Mouse (Mus musculus): ENCODE measurements at regions not wholly inside any gene's neighbourhood (a gene's known extent, or its start where the extent isn't known, plus 50 kb on each side); places are given as distances from the start of the nearest gene placed in this dataset.
"Not testable (repeated sequence)": the region's sequence is repeated elsewhere in the genome, so short reads cannot be mapped to it uniquely, and the experiment has no call there.

DNA sequence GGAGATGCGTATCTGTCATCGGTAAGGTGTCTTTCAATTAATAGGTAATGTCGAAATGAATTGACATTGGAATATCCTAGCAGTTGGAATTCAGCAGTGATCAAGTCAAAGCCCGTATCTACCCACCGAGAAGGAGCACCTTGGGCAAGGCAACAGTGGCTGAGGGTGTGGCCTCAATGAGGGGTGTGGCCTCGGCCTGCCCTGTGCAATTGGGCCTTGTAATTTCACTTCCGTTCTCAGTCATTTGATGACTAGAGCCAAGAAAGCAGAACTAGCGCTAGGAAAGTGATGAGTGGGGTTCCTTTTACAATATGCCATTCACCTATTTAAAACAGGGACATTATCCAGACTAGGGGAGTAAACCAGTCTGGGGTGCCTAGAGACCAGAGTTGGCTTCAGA lies 77.6 kb downstream of the Elovl4 start:
- no peak for DNase-seq

DNA sequence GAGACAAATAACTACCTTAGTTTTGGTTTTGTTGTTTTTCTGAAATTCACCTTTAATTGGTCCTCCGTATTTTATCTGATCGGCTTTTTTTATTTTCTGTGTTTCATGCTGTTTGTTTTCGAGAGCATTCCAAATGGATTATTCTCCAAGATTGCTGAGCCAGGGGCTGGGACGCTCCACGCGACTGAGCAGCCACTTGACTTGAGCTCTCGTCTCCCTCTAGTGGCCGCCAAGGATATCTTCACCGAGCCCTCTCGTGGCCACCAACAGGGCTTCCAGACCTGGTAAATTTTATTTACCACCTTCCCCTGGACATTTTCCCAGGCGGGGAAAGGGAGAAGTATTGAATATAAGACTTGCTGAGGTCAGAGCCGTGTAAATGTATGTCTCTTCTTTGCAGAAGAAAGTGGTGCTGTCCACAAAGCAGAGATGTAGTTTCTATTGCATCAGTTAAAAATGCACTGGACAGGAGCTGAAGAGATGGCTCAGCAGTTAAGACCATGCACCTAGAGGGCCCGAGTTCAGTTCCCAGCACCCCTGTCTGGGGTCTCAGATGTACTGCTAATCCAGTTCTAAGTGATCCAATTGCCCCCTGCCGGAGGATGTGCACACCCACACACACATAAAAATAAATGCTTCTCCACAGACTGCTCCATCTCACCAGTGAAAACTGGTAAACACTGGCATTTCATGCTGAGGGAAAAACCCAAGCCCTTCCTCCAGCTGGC lies 78.5 kb downstream of the Elovl4 start:
- DNase-seq: peak; percentile 63

DNA sequence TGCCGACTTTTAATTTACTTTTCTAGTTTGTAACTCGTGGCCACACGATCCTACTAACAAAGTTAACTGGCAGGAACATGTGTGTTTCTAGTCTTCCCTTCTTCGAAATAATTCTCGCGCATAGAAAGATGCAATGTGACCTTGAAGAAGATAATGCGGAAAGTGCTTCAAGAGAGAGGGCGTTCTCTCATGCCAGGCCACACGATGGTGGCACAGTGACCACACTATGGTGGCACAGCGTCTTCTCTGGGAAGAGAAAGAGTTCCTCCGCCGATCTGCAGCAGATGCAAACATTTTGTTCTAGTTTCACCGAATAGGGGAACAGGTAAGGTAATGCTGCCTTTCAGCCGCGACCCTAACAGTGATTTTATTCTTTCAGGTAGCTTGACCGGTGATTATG lies 79.1 kb downstream of the Elovl4 start:
- no peak for DNase-seq

DNA sequence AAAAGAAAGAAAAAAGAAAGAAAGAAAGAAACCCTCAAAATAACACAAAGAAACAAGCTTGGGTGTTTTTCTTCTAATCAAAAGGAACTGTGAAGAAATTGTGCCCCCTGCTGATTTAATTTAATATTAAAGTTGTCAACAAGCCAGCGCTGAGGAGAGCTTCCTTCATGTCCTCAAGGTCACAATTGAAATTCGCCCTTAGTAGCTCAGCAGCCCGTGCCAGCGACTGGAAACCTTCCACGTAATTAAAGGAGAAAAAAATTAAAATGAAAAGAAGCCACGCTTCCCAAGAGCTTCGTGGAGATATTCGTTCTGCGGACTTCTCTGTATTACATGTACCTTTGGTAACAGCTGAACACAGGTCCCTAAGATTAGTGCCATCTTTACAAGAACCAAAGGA lies 80.0 kb downstream of the Elovl4 start:
- no peak for DNase-seq

DNA sequence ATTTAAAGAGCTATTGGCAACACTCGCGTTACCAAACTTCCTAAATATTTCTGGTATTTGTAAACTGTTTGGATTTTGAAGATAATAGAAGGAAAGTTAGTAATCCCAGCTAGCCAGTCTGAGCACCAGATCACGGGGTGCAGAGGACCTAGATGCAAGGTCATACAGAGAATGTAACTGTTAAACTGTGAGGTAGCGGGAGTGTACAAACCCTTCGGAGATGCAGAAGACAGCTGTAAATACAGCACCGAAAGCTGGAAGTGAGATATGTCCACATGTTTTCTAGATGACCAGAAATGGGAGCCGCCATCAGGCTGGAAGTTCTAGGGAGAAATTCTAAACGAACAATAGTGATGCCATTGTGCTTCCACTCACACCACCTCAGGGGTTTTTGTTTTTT lies 80.5 kb downstream of the Elovl4 start:
- no peak for DNase-seq

DNA sequence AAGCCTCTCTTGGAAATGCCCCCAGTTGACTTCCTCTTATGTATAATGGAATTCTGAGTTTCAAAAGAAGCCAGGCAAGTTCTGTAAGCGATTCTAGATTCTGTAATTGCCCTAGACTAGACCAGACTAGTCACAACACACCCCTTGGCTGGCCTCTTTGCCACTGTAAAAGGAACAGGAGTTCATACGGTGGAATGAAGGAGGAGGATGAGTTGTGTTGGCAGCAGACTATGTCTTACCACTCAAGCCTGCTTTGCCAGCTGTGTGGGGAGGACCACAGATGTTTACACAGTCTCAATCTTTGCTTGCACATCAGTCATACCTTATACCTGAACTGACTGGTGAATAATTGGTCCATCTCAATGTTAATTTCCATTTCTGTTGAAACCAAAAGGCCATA lies 85.1 kb downstream of the Elovl4 start:
- DNase-seq: no peak

DNA sequence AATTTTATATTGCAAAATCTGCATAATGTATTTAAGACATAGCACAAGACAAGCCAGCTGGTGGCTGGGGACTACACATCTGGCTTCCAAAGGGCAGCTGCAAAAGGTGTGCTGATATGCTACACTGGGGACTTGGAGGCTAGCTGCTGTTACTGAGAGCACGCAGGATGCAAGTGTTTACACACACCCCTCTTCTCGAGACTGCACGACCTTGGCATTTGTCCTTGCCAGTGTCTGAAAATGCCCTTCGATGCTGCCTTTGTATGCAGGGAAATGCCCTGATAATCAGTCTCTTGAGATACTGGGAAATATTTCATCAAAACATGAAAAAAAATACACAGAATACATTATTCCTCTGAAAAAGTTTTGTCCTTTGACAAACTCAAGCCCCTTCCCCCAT lies 86.3 kb downstream of the Elovl4 start:
- DNase-seq: no peak

DNA sequence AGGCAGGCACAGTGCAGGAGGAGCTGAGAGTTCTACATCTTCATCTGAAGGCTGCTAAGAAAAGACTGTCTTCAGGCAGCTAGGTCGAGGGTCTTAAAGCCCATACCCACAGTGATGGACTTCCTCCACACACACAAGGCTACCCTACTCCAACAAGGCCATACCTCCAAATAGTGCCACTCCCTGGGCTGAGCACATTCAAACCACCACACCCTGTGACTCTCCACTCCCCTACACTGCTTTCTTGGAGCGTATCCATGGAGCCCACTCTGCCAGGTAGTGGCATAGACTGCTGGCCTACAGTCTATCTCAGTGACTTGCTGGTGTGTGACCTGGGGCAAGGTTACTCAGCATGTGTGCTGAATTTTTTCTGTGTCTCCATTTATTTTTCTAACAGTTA lies 88.0 kb downstream of the Elovl4 start:
- not testable (repeated sequence) for DNase-seq

DNA sequence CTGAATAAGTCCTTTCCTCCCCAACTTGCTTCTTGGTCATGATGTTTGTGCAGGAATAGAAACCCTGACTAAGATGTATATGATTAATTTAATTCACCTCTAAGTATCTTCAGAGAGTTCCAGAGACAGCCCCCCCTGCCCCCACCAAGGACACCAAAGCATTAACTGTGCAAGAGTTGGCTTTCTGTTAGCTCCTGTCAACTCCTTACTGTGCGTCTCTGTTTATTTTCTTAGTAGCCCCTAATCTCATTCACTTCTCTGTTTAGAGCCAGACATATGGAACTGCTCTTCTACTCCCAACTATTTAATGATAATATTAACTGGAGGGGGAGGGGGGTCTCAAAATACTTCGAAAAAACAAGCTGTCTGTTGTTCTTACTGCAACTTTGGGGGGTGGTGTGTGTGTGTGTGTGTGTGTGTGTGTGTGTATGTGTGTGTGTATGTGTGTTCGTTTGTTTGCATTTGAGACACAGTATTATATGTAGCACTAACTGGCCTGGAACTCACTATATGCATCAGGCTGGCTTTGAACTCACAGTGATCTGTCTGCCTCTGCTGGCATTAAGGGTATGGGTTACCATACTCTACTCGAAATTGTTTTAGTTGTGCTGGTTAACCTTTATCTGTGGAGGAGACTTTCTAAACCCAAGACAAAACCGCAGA lies 89.8 kb downstream of the Elovl4 start:
- no peak for DNase-seq

DNA sequence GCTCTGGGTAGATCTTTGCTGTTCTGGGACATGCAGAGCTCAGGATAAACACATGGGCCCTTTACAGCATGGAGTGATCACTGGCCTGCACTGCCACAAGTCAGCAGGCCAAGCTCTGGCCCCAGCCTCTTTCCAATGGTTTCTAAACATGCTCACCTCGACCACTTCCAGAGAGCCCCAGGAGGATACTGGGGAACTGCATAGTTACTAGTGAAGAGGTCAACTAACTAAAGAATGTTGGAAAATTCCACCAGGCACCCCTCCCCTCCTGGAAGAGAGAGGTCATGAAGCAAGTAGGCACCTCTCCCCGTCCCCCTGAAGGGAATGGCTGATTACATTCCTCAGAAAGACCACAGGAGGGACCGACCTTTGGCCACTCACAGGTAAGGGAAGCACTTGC lies 98.7 kb downstream of the Elovl4 start:
- no peak for DNase-seq

DNA sequence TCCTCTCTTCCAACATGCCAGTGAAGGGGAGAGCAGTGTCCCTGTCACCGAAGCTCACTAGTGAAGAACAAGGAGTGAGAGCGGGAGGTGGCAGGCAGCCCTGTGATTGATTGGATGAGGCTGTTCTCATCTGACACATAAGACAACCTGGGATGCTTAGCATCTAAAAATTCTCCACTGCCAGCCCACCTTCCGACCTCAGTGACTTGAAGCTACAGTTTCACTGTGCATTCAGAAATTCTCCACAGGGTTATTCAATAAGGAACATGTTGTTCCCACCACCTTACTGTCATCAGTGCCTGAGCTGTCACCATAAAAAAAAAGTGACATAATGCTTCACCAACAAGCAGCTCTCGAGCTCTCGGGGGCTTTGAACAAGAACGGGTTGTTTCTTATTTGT lies 100.0 kb downstream of the Elovl4 start:
- DNase-seq: no peak

DNA sequence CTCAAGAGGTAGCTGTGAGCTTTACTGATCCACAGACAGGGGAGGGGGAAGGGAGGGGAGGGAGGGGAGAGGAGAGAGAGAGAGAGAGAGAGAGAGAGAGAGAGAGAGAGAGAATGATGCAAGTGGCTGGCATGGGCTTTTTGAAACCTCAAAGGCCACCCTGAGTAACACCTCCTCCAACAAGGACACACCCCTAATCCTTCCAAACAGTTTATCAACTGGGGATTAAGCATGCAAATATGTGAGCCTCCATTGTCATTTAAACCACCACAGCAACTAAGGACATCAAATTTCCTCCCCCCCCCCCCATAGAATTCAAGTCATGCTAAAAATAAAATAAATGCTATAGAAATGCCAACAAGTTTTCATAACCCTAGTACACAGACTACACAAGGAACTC lies 101.9 kb downstream of the Elovl4 start:
- no peak for DNase-seq

DNA sequence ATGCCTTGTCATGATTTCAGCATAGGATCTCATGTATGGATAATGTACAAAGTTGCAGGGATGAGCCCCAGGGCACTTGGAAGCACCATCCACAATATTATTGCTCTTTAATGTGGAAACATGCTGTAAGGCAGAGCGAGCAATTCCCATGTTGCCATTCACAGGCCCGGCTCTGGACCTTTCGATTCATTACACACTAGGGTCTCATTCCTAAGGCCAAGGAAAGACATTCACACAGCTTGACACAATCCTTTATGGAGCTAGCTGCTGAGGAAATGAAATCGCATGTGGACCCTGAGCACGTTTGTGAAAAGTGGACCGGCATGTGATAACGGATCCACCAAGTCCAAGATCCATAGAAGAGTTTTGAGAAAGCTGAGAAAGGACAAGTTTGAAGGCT lies 105.2 kb downstream of the Elovl4 start:
- no peak for DNase-seq

DNA sequence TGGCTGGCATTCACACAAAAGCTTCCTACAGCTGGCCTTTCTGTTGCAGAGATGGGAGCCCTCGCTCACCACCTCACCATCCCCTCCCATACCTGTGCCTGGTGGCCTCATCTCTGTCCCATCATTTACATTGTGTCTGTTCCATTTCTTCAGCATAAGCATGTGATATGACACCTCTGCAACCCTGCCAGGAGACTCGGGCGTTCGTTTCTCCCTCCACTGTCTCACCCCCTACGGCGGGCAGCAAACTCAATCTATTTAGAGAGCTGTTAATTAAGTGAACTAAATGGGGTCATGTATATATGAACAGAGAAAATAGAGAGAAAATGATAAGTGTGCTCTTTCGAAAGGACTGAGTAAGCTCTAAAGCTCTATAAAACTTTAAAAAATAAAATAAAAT lies 106.0 kb downstream of the Elovl4 start:
- no peak for DNase-seq

DNA sequence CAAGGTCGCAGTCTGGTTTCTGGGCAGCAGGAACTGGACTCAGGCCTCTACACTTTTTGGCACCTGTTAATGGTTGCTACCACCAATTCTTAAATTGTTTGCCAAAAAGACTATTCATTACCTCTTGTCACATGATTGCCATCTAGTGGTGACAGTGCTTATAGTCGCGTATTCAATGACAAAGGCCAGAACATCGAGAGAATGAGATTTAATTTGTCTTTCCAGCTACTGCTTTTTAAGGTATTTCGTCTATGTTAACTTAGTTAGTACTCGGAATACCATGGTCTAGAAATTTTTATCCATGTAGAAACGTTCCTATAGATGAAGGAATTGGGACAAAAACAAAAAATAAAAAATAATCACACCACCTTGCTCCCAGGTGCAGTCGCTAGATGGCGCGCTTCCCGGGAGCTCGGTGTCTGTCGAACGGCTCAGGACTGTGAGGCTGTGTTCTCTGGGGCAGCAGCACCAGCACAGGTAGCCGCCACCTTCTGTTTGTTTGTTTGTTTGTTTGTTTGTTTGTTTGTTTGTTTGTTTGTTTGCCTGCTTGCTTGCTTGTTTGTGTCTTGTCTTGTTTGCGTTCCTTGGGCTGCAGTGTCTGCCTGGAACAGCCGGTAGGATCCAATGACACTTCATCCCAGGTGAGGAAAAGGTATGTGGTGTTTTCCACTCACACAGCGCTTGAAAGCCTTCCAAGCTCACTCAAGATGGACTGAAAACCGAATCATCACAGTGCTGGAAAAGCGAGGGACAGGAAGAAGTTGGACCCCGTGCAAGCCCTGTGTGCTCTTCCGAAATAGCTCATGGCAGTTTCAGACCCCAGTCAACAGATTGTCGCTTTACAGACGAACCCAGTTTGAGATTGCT lies 114.5 kb downstream of the Elovl4 start:
- peak; percentile 55 for DNase-seq

All from cerebellum, adult 8-10 months (tissue).